Mouse (Mus musculus): ENCODE results near the gene Anxa3.
A peak's percentile ranks its signal among the peaks of the same experiment; 100 is the strongest.

Anxa3 gene

DNA sequence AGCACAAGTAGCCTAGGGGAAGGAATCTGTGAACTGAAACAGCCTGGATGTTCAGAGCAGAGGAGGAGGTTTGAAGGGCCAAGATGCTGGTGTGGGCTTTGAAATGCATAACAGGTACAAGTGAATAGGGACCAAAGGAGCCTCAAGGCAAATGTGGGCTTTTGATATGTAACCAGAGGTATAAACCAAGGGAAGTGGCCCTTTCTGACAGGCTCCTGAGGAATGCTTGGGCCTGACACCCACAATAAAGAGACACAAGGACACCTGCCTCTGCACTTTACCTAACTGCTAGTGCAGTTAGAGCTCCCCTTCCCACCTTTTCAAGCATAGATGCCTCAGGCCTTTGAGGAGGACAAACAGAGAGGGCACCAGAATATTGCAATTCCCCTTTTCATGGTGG, 54.8 kb downstream of the Anxa3 start:
- peak; percentile 63 for DNase-seq (ENCODE audit: low read depth, low spot score)

DNA sequence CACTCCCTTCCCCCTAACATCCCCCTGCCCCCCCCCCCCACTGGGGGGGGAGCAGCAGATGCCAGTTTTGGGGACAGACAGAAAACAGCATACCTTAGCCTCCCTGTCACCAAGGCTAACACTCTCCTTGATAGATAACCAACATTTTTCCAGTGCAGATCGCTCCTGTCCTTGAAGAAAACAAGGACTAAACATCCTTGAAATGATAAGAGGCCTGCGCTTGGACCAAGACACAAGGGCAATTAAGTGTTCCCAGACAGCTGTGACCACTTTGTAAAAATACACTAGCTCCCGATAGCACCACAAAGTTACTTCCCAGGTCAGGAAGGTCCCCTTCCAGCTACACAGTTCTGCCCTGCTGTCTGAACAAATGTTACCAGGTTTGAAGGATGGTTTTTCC, 55.2 kb downstream of the Anxa3 start:
- no peak for DNase-seq (ENCODE audit: low read depth, low spot score)

DNA sequence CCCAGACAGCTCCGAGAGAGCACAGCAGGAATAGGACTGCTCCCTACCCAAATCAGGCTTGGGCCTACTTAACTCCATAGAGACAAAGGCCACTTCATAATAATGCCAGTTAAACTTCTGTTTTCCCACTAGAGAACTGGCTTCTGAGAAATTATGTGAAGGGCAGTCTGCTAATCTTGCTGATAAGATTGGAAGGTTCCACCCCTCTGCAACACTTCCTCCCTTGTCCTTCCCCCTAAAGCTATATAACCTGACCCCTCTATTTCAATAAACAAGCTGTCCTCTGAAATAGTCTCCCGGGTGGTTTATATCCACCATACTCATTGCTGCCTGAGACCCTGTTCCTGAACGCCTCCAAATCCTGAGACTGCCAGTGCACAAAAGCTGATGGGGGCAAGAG, 56.1 kb downstream of the Anxa3 start:
- DNase-seq (ENCODE audit: low read depth, low spot score): no peak

DNA sequence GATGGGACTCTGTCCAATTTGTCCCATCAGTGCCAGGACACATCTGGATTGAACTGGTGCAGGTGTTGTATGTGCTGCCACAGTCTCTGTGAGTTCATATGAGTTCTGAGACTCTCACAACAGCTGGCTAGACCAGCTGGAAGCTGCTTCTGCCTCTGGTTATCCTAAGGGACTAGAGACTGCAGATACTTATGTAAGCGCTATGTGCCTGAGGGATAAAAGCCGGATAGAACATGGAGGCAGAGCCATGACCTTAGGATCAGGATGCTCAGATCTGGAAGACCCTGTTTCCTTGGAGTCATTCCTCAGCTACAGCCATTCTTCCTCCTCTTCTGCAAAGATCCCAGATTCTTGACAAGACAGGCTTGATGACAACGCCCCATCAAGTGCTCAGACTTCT, 60.3 kb downstream of the Anxa3 start:
- no peak for DNase-seq (ENCODE audit: low read depth, low spot score)

DNA sequence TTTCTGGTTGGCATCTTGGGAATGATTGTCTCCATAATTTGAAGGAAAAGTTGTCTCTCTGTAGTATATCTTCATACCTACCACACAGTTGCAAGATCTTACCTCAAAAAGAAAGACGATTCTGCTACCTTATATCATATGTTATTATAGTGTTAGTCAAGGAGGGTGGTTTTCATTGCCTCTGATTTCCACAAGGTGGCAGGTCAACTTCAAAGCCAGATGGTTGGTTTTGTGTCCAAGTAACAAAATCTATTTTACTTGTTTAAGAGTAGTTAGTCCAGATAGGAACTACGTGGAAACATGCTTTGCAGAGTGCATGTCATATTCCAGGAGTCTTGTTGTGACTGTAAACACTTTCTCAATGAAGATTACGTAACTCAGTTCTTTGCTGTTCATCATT, 61.2 kb downstream of the Anxa3 start:
- DNase-seq (ENCODE audit: low read depth, low spot score): no peak

DNA sequence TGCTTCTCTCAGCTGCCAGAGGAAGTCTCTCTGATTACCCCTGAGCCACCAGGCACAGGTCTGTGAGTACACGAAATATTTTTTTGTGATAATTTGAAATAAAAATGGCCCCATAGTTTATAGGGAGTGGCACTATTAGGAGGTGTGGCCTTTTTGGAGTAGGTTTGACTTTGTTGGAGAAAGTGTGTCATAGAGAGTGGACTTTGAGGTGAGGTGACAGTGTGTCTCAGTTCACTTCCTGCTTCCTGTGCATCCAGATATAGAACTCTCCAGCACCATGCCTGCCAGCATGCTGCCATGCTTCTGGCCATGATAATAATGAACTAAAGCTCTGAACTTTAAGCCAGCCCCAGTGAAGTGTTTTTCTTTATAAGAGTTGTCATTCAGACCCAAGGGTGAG, 66.8 kb downstream of the Anxa3 start:
- no peak for DNase-seq (ENCODE audit: low read depth, low spot score)

DNA sequence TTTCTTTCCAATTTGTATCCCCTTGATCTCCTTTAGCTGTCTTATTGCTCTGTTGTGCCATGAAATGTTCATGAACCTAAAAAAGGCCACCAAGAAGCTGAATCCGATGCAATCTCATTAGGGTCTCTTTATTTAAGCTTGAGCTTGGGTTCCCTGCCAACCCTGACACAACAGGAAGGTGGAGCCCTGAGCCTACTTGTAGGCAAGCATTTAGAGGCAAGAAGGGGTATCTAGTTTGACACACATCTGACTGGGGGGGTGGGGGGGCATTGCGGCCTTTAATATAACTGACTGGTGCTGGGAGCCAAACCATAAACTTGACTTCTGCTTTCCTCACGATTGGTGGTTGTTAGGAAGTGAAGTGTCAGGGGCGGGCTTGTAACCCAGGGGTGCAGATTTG, 74.0 kb downstream of the Anxa3 start:
- DNase-seq (ENCODE audit: low read depth, low spot score): no peak

DNA sequence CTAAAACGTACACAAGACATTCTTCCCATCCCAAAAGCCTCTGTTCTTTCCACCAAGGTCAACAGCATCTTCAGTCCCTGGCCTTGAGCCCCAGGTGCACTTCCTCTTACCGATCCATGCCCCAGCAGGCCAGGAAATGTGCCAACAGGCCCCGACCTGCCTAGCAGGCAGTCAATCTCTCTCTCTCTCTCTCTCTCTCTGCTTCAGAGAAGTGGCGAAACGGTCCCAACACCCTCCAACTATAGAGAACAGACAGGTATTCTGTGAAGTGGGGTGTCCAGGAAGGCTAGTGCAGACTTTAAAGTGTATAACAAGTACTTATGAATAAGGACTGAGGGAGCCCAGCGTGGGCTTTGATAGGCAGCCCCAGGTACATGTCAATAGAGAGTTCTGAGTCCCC, 75.8 kb downstream of the Anxa3 start:
- DNase-seq (ENCODE audit: low read depth, low spot score): no peak

DNA sequence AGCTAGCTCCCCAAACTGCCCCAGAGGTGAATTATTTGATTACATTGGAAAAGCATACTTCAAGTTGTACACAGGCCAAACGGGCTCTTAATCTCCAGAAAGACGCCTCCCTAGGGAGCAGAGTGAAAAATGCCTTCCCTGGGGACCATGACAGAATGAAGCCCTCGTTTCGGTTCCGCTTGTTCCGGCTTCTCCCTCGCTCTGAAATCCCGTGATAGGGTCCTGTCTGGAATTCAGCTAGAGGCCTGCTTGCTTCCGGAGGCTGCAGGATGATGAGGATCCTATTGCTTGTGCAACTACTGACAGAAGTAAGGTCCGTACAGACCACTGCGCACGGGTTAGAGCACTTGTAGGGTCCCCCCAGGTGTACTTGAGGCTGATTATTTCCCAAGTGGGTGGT, 77.9 kb downstream of the Anxa3 start:
- DNase-seq (ENCODE audit: low read depth, low spot score): no peak

DNA sequence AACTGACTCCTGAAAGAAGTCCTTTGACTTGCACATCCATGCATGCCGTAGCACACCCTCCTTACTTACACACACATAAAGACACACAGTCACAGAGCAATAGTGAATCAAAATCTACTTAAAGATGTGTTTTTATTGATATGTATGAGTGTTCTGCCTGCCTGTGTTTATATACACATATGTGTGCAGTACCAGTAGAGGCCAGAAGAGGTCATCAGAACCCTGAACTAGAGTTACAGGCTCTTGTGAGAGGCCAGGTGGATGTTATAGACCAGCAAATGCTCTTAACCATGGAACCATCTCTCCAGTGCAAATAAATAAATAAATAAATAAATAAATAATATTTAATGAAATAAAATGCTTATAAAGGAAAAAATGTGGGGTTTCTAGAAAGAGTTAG, 85.0 kb downstream of the Anxa3 start:
- DNase-seq (ENCODE audit: low read depth, low spot score): peak; percentile 75

DNA sequence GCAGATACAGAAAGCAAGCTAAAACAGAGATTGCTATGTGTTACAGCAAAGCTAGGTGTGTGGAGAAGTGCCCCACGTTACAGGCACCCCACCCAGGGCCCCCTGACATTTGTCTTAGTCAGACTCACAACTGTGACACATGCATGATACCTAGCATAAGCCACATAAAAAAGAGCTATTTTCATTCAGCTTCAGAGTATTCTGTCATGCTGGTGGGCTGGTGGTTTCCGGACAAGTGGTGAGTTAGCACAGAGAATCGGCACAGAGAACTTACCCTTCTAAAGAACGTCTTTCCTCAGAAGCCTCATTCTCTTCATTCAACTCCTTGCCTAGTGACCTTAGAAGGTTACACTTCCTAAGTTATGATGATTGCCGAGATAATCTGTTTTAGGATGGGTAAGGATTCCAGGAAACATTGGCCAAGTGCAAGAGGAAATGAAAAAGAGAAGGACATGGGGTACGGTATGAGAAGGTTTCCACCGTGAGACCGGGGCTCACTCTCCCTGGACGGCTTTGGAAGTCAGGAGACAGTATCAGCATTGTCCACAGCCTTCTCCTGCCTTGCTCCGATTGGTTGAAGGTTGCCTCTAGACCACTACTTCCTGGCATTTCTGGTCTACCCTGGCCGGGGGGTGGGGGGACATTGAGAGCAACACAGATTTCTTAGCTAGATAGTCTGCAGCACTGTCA, 85.9 kb downstream of the Anxa3 start:
- DNase-seq (ENCODE audit: low read depth, low spot score): no peak

DNA sequence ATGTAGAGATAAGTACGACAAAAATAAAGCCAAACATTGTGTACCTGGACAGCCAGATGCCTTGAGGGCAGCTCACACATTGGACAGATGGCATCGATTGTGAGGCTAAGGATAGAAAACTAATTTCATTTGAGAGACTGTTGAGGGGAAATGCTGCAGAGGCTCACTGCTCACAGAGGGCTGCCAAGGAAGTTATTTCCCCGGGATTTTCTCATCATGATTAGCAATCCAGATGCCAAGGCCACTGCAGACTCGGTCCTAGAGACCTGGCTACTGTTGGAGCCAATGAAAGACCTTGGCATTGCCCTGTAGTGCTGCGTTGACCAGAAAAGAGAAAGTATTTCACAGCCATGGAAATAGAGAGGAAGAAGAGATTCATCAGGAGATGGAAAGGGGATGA, 87.1 kb downstream of the Anxa3 start:
- no peak for DNase-seq (ENCODE audit: low read depth, low spot score)

DNA sequence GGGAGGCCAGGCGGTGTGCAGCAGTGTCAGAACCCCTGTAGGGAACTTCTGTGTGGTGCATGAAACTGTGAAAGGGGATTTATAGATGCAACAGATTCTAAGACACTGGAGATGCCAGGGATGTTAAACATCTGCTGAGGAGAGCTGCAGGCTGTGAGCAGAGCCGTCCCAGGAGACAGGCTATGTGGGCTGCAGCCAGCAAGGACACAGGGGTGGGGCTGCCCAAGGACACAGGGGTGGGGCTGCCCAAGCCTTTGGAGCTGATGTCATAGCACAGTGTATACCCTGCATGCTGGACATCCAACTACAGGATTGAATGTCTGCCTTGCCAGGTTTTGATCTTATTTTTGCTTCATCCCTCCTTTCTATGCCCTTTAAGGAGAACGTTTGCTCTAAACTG, 88.0 kb downstream of the Anxa3 start:
- DNase-seq (ENCODE audit: low read depth, low spot score): no peak

DNA sequence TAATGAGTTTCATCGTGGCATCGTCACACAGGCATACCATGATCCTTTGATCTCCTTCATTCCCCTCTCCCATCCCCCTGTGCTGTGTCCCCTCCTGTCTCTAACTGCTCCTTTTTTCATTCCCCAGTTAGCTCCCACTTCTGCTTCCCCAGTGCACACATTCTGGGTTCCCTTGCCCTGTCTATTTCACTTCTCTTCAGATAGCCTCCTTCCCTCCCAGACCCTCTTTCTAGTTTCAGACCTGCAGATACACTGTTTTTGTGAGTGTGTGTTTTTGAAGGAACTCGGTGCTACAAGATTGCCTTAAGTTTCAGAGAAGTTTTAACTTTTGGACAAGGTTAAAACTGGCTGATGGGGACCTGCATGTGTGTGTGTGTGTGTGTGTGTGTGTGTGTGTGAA, 88.5 kb downstream of the Anxa3 start:
- no peak for DNase-seq (ENCODE audit: low read depth, low spot score)

DNA sequence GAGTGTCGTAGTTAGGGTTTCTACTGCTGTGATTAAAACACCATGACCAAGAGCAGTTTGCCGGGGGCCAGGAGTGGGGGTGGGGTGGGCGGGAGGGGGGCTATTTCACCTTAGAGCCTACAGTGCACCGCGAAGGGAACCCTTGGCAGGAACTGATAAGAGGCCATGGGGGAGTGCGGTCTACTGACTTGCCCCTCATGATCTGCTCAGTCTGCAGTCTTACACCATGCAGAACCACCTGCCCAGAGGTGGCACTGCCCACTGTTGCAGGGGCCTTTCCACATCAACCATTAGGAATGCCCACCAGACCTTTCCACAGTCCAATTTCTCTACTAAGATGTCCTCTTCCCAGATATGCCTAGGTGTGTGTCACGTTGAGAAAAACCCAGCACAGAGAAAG, 92.1 kb downstream of the Anxa3 start:
- no peak for DNase-seq (ENCODE audit: low read depth, low spot score)

DNA sequence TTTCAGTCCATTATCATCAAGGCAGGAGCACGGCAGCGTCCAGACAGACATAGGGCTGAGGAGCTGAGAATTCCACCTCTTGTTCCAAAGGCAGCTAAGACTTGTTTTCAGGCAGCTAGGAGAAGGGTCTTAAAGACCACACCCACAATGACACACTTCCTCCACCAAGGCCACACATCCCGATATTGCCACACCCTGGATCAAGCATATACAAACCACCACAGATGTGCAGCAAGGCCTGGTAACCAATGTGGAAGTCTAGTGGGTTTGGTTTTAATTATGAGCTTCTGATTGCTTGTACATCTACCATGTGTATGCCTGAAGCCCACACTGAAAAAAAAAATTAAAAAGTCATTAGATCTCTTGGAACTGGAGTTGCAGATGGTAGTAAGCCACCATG, 95.3 kb downstream of the Anxa3 start:
- no peak for DNase-seq (ENCODE audit: low read depth, low spot score)

DNA sequence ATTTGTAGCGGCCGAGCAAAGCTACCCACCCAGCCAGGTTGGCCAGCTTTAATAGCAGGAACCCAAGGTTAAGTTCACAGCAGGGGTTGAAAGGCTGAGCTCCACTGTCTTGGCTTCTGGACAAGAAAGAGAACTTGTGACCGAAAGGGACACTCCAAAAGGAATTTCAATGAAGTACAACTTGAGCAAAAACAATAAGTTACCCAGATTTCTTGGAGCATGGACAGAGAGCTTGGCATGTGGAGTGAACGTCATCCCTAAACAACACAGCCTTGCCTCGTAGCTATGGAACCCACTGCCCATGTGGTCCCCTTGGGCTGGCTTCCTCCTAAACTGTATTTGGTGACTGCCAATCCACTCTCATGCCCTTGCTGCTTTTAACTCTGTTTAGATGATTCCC, 97.2 kb downstream of the Anxa3 start:
- no peak for DNase-seq (ENCODE audit: low read depth, low spot score)
